Mouse (Mus musculus) small intestine, adult 2 months (tissue): Measurements from ENCODE around the gene Hlcs. TPM values are rescaled to one million over a fixed set of nuclear protein-coding genes. Genes with fewer than 3 reads are reported as not detected.

ENCODE experiments used
- H3K27ac ChIP-seq: fragments of 200-500 bp; 2 replicates; pipeline ENCODE4 v1.5.1; 2012; ENCODE audit warnings: low read depth, low read length, control low read depth, inconsistent platforms; ENCODE audit not compliant: insufficient read depth
- H3K27me3 ChIP-seq: fragments of 200-500 bp; 2 replicates; pipeline ENCODE4 v1.6.1; 2012; ENCODE audit warnings: mild to moderate bottlenecking, moderate library complexity, low read length, inconsistent platforms; ENCODE audit not compliant: control insufficient read depth, insufficient read depth
- H3K36me3 ChIP-seq: fragments of 200-500 bp; 2 replicates; pipeline ENCODE4 v1.6.1; 2012; ENCODE audit warnings: mild to moderate bottlenecking, low read length, control low read depth, inconsistent platforms; ENCODE audit not compliant: control insufficient read depth, insufficient read depth
- H3K4me1 ChIP-seq: fragments of 200-500 bp; 2 replicates; pipeline ENCODE4 v1.6.1; 2012; ENCODE audit warnings: low read length, inconsistent platforms, mixed read lengths; ENCODE audit not compliant: control insufficient read depth, insufficient read depth, insufficient read length
- H3K4me3 ChIP-seq: fragments of 200-500 bp; 2 replicates; pipeline ENCODE4 v1.5.1; 2012; ENCODE audit warnings: low read depth, mild to moderate bottlenecking, control low read depth, inconsistent platforms, low read length, moderate library complexity
- CTCF ChIP-seq: fragments of 200-500 bp; IDR thresholded peaks from 2 replicates; pipeline ENCODE4 v1.5.1; 2012; ENCODE audit warnings: low read depth, mild to moderate bottlenecking, control low read depth, inconsistent platforms, low read length, moderate library complexity, mixed read lengths; ENCODE audit not compliant: insufficient replicate concordance, insufficient read length; ENCODE audit errors: extremely low read depth
- POLR2A ChIP-seq: fragments of 200-500 bp; IDR thresholded peaks from 2 replicates; pipeline ENCODE4 v1.6.1; 2012; ENCODE audit warnings: low read depth, mild to moderate bottlenecking, control low read depth, inconsistent platforms, low read length, moderate library complexity
- WGBS: fragments of 180-500 bp; shearing (Covaris S2); methylation state at CpG from one replicate; pipeline ENCODE4 v1.1.7; 2018; 5-methylcytosine and 5-hydroxymethylcytosine counted together
- polyA plus RNA-seq: library from polyadenylated mRNA; depleted of rRNA; stranded (reverse); fragments of >200 nt; gene quantifications from 2 replicates; pipeline ENCODE4 v1.2.3, GENCODE M21; 2012

Gene Hlcs
- polyA plus RNA-seq, 1 experiment, result 3.2 TPM

DNA sequence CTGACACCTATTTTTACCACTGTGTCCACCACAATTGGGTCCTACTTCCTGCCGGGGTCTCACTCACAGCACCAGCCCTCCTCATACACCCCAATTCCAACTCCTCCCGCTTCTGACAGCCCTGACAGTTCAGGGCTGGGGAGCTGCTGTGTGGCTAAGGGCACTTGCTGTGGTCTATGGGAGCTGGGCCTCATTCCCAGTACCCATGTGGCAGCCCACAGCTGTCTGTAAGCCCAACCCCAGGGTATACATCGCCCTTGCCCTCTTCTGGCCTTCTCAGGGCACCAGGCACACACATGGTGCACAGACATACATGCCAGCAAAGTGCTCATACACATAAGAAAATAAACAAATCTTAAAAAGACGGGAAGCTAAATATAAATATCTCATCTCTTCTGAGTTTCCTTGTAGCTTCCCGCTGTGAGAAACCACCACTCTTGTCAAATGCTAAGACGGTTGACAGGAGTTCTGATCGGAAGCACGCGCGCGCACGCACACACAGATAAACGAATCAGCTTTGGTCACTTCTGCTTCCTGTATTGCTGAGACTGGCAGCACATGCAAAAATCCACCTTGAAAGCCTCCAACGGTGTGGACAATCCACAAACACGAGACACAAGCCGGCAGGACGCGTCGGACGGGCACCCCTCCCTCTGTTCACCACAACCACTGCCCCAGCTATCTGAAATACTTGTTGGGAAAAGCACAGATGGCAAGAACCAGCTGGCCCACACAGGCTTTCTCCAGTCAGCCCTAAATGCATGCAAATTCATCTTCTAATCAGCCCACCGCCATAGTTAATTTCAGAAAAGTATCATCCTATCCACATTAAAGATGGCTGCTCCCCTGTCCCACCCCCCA lies 136.1 kb downstream of the Hlcs start:
- WGBS, result 87% methylated on average over 21 of the region's 21 CpGs
- H3K36me3 ChIP-seq, result no peaks in the 10 kb centered on the region
- H3K27me3 ChIP-seq, result no peaks in the 10 kb centered on the region
- no peak overlapping the region for H3K27ac ChIP-seq
- TF ChIP-seq CTCF (no peak), POLR2A (no peak)
- no peaks in the 10 kb centered on the region for H3K4me1 ChIP-seq
- no peak overlapping the region for H3K4me3 ChIP-seq

DNA sequence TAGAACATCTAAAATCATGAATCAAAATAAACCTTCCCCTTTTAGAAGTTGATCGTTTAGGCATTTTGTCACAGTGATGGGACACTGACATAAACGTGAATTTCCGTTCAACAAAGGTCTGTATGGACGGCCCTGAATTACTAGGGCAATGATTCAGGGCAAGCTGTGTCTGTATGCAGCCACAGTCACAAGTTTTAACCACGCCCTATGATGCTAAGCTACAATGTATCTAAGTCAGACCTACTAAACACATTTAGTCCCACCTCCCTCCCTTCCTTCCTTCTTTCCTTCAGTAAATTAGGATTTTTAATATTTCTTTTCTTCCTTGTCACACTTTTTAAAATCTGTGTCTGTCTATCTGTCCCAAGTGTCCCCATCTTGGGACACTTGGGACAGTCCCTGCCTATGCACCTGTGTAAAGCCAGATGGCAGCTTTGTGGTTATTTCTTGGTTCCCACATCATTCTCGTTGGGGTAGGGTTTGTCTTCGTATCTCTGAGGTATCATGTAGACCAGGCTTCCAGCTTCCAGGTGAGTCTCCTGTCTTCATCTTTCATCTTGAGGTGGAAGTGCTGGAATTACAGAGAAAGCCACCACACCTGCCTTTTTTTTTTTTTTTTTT lies 137.9 kb downstream of the Hlcs start:
- H3K4me1 ChIP-seq, result no peaks in the 10 kb centered on the region
- no peak overlapping the region for H3K27ac ChIP-seq
- no peaks in the 10 kb centered on the region for H3K27me3 ChIP-seq
- TF ChIP-seq CTCF, result no peak
- no peak for TF ChIP-seq POLR2A
- no peak overlapping the region for H3K4me3 ChIP-seq
- 89% methylated on average over 7 of the region's 7 CpGs for WGBS
- no peaks in the 10 kb centered on the region for H3K36me3 ChIP-seq

DNA sequence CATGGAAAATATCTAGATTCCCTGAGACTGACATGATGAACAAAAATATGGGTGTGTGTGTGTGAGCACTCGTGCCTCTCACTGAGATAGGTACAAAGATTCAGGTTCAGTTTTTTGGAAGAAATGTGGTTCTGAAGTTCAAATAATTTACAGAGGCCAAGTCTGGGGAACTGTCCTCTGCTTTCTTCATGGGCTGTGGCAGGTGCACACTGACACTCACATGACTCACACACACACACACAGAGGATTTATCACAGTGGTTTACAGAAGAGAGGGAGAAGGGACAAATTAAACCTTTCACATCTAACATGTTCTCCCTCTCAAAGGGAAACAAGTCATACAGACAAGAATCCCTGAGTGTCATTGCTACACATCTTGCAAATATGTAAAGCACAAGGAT lies 140.0 kb downstream of the Hlcs start:
- Histone ChIP-seq H3K4me3 (no peak overlapping the region), H3K27ac (no peak overlapping the region), H3K36me3 (no peaks in the 10 kb centered on the region), H3K27me3 (no peaks in the 10 kb centered on the region), H3K4me1 (no peaks in the 10 kb centered on the region)
- 68% methylated on average over 1 of the region's 1 CpGs for WGBS
- TF ChIP-seq POLR2A (no peak), CTCF (no peak)

DNA sequence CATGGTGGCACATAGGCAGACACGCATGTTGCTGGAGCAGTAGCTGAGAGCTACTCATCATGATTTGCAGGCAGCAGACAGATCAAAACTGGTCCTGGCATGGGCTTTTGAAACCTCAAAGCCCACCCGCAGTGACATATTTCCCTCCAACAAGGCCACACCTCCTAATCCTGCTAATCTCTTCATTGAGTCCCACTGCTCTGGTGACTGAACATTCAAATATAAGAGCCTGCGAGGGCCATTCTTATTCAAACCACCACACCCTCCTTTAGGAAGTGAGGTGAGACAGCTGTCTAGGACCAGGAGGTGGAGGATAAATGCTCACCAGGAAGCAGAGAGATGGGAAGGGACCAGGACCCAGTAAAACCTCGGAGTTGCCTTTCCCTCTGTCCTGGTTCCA lies 143.2 kb downstream of the Hlcs start:
- no peaks in the 10 kb centered on the region for H3K4me1 ChIP-seq
- 79% methylated on average over 4 of the region's 4 CpGs for WGBS
- H3K36me3 ChIP-seq, result no peaks in the 10 kb centered on the region
- TF ChIP-seq POLR2A (no peak), CTCF (no peak)
- no peak overlapping the region for H3K27ac ChIP-seq
- H3K4me3 ChIP-seq, result no peak overlapping the region
- no peaks in the 10 kb centered on the region for H3K27me3 ChIP-seq

DNA sequence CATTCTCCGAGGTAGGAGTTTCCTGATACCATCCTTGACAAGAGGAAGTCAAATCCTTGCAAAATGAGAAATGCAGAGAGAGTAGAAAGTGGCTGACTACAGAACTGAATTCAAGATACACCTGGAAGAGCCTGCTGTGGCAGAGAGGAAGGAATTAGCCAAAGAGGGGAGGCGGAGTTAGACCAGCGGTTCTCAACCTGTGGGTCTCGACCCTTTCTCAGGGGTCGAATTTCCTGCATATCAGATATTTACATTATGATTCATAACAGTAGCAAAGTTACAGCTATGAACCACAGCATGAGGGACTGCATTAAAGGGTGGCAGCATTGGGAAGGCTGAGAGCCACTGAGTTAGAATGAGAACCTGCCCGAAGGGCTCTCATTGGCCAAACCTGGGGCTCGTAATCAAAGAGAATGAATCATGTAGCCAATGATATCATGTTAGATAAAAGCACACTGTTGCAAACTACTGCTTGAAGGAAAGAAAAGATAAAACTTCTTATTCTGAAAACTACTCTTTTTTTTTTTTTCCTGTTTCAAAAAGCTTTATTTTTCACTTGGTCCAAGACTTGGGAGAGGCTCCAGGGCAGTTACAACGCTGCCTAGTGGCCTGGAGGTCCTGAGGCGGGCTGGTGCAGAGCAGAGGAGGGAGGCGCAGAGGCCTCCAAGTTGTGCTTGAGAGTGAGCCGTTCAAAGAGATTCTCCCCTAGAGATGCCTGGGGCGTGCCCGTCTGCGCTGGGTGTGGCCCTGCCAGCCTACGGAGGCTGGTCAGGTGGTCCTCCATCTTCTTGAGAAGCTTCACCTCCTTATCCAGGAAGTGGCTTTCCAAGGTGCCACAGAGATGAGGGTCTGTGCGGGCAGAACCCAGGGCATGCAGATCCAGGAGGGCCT lies 144.5 kb downstream of the Hlcs start:
- H3K27ac ChIP-seq, result no peak overlapping the region
- 84% methylated on average over 16 of the region's 16 CpGs for WGBS
- TF ChIP-seq POLR2A (no peak), CTCF (no peak)
- H3K27me3 ChIP-seq, result no peaks in the 10 kb centered on the region
- H3K4me1 ChIP-seq, result no peaks in the 10 kb centered on the region
- no peak overlapping the region for H3K4me3 ChIP-seq
- no peaks in the 10 kb centered on the region for H3K36me3 ChIP-seq

DNA sequence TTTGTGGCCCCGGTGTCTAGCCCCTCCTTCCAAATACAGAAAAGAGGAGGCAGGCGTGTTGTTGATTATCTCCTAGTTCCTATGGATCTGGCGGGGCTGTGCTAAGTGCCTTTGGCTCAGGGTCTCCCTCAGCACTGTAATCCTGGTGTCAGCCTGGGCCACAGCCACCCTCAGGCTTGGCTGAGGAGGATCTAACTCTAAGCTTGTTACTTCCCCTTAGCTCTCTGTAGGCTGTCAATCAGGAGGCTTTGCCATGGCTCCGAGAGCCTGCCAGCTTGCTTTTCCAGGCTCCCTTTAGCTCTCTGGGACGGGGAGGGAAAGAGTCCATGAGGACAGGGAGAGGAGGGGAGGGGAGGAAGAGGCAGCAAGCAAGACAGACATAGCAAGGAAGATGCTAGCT lies 148.4 kb downstream of the Hlcs start:
- H3K27ac ChIP-seq, result no peak overlapping the region
- no peaks in the 10 kb centered on the region for H3K27me3 ChIP-seq
- no peak for TF ChIP-seq CTCF
- no peak for TF ChIP-seq POLR2A
- H3K4me1 ChIP-seq, result no peaks in the 10 kb centered on the region
- H3K4me3 ChIP-seq, result no peak overlapping the region
- WGBS, result 60% methylated on average over 5 of the region's 5 CpGs
- no peaks in the 10 kb centered on the region for H3K36me3 ChIP-seq

DNA sequence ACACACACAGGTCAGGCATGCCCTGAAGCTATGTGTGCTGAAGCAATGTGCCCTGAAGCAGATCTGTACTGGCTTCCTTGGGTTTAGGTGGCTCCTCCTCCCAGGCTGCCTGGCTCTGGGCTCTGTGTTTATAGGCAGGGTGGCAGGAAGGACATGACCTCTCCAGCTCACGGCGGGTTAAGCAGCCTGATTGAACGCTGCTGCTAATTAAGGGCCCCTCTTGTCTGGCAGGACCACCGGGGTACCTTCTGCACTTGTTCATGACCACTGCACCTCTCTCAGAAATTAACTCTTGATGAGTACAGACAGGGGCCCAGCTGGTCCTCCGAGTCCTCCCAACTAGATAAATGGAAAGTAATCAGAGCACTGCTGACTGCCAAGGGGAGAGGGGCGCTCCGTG lies 149.1 kb downstream of the Hlcs start:
- Histone ChIP-seq H3K27ac (no peak overlapping the region), H3K36me3 (no peaks in the 10 kb centered on the region), H3K4me1 (no peaks in the 10 kb centered on the region), H3K27me3 (no peaks in the 10 kb centered on the region), H3K4me3 (no peak overlapping the region)
- whole genome bisulfite sequencing, result 56% methylated on average over 7 of the region's 7 CpGs
- TF ChIP-seq CTCF (no peak), POLR2A (no peak)
